Mouse (Mus musculus) lung, postnatal 0 days (tissue): ENCODE measurements around the gene Adamts7. TPM values are rescaled to one million over a fixed set of nuclear protein-coding genes. Genes with fewer than 3 reads are reported as not detected.

Source experiments
- ATAC-seq: fragments of 200-750 bp; cut with Nextera tagmentation; 2 replicates; pipeline ENCODE4 v1.8.0; 2017; ENCODE audit warnings: moderate library complexity
- DNase-seq: peaks from one replicate; pipeline ENCODE4 v3.0.0-alpha.2; 2016; ENCODE audit warnings: low spot score
- H3K27ac ChIP-seq: fragments of 300-500 bp; sonication (generic); 2 replicates; pipeline ENCODE4 v1.5.1; 2014; ENCODE audit warnings: antibody characterized with exemption, mild to moderate bottlenecking, low read length, mixed read lengths
- H3K27me3 ChIP-seq: fragments of 300-500 bp; sonication (generic); replicated peaks from 2 replicates; pipeline ENCODE4 v1.6.1; 2014; ENCODE audit warnings: low read length, mixed read lengths; ENCODE audit not compliant: insufficient read depth
- H3K36me3 ChIP-seq: fragments of 300-500 bp; sonication (generic); 2 replicates; pipeline ENCODE4 v1.6.1; 2014; ENCODE audit warnings: low read length, mixed read lengths; ENCODE audit not compliant: insufficient read depth
- H3K4me1 ChIP-seq: fragments of 300-500 bp; sonication (generic); 2 replicates; pipeline ENCODE4 v1.6.1; 2014; ENCODE audit warnings: antibody characterized with exemption, low read depth, low read length, mixed read lengths; ENCODE audit not compliant: insufficient read depth
- H3K4me2 ChIP-seq: fragments of 300-500 bp; sonication (generic); replicated peaks from 2 replicates; pipeline ENCODE4 v1.6.1; 2014; ENCODE audit warnings: low read depth, mild to moderate bottlenecking, low read length, moderate library complexity, mixed read lengths
- H3K4me3 ChIP-seq: fragments of 300-500 bp; sonication (generic); 2 replicates; pipeline ENCODE4 v1.5.1; 2014; ENCODE audit warnings: low read depth, low read length
- H3K9ac ChIP-seq: fragments of 300-500 bp; sonication (generic); replicated peaks from 2 replicates; pipeline ENCODE4 v1.6.1; 2014; ENCODE audit warnings: low read depth, mild to moderate bottlenecking
- H3K9me3 ChIP-seq: fragments of 300-500 bp; sonication (generic); 2 replicates; pipeline ENCODE4 v1.6.1; 2016; ENCODE audit warnings: low read length, mixed read lengths
- CTCF ChIP-seq: IDR thresholded peaks from 2 replicates; pipeline ENCODE4 v1.5.1; 2016; ENCODE audit warnings: antibody characterized with exemption, mild to moderate bottlenecking
- EP300 ChIP-seq: IDR thresholded peaks from 2 replicates; pipeline ENCODE4 v1.6.1; 2016; ENCODE audit warnings: antibody characterized with exemption, mild to moderate bottlenecking, control low read depth
- WGBS: fragments of 180-500 bp; shearing (Covaris S2); extraction: QIAGEN DNeasy Blood & Tissue Kit; methylation state at CpG from one replicate; pipeline ENCODE4 v1.1.7; 2014; 5-methylcytosine and 5-hydroxymethylcytosine counted together
- polyA plus RNA-seq: library from polyadenylated mRNA; unstranded; fragments of >200 nt; fragmentation: Nextera tagmentation; extraction: Ambion mirVana; gene quantifications from 2 replicates; pipeline ENCODE4 v1.2.1, GENCODE M21; 2015

The Adamts7 gene
- polyA plus RNA-seq, 1 experiment from 2014 or later, result 4.1 TPM

DNA sequence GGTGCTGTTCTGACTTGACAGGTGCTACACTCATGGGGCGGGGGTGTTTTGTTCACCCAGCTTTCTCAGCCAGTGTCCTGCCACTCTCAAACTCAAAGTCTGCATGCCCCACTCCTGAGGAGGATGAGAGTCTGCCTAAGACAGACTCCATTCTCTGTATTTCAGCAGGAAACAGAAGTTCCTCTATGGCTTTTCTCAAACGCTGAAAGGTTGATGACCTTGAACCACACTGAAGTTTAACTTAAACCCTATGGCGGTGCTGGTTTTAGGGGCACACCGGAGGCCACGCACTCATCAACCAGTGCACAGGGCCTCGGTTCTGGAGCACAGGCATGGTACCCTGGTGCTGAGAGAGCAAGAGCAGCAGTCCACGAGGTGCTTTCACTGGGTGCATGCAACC, 94.4 kb downstream of the Adamts7 start:
- no peaks in the 10 kb centered on the region for H3K27me3 ChIP-seq
- H3K9me3 ChIP-seq, result no peaks in the 10 kb centered on the region
- ATAC-seq (no peak), DNase-seq (no peak)
- no peak overlapping the region for H3K9ac ChIP-seq
- WGBS, result 70% methylated on average over 7 of the region's 7 CpGs
- H3K27ac ChIP-seq, result no peak overlapping the region
- no peak overlapping the region for H3K4me2 ChIP-seq
- TF ChIP-seq CTCF (no peak), EP300 (no peak)
- H3K4me3 ChIP-seq, result no peak overlapping the region
- H3K36me3 ChIP-seq, result no peaks in the 10 kb centered on the region; the same call in 1 of the 2 replicates
- peaks cover 29% of the 10 kb centered on the region for H3K4me1 ChIP-seq

Other genes starting within 250 kb of the Adamts7 start
- 2,236 and 2,487 TPM in 2 replicates for gene Ctsh, start 108.9 kb upstream of the Adamts7 start, polyA plus RNA-seq
- gene Morf4l1, start 48.3 kb upstream of the Adamts7 start, polyA plus RNA-seq, result 283 and 290 TPM in 2 replicates
- gene Tbc1d2b, start 107.7 kb downstream of the Adamts7 start, polyA plus RNA-seq, result 9.5 and 11.0 TPM in 2 replicates